In the genomic region with DNA sequence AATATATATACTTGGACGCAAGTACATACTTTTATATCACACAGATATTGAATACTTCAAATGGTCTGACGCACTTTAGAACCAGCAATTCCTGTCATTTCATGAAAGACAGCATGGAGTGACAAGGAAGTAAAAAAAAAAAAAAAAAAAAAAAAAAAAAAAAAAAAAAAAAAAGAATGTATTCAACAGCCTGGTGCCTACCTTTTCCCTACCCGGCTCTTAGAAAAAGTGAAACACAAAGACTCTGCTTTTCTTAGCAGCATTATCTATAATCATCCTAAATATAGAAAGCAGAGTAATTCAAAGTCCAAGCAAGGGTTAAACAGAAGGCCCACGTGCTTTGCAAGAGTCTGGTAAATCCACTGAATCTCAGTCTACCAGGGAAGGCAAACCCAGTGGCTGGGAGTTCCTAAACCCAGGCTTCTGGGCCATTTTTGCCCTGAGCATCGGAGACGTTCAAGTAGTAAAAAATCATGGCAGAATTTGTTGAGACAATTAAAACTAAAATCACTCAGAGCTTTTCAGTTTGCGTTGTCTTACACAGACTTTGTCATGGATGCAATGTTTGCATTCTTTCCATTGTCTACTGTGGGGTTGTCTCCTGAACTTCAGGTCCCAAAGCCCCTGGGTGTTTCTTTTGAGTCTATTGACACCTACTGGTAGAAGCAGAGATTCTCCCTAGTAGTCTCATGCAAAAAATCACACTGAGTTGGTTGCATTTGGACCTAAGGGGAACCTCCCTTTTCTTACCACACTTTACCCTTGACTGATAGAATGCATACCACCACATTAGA, we compare ENCODE assay signal across 9 mouse cellular contexts.
DNase-seq lines count a peak whose midpoint lies in the region; ATAC-seq lines count a peak whose summit lies in the region.
"Had no signal": no experiment of that assay in that cellular context is flagged by ENCODE, and none has a peak within 500 bp of the region (broad histone marks: within the 10 kb centered on the region; RNA-seq: fewer than 3 reads in every experiment).

No protein-coding gene starts in this region.

- H3K9me3 ChIP-seq in hindbrain, embryonic 16.5 days (ENCODE audit: control insufficient read depth, low read length): no peaks in the 10 kb centered on the region
- H3K9me3 ChIP-seq in kidney, embryonic 15.5 days (replicated peaks): no peaks in the 10 kb centered on the region

- WGBS in hindbrain, embryonic 16.5 days: 48% methylated on average over 7 of the region's 7 CpGs
- whole genome bisulfite sequencing in kidney, embryonic 15.5 days: 65% methylated on average over 7 of the region's 7 CpGs

- no peaks in the 10 kb centered on the region for H3K36me3 ChIP-seq in hindbrain, embryonic 16.5 days (ENCODE audit: control insufficient read depth, insufficient read depth, low read length)
- no peaks in the 10 kb centered on the region for H3K36me3 ChIP-seq in kidney, embryonic 15.5 days

- DNase-seq in left cerebral cortex, postnatal 25 days (ENCODE audit: low spot score in 2 of 2): peak; percentile 8 to 12
- no peak for DNase-seq in left cerebral cortex, postnatal 4 days
- peak; percentile 79 for DNase-seq in embryo, embryonic 11 days
- DNase-seq in retina, postnatal 7 days (ENCODE audit: low read depth, low spot score): peak; percentile 49
- no peak for DNase-seq in adrenal gland, adult 2 months
- DNase-seq in urinary bladder, postnatal 14 days (ENCODE audit: low spot score): no peak
- DNase-seq: kidney, postnatal 36 days had no signal

- H3K9ac ChIP-seq in hindbrain, embryonic 16.5 days (ENCODE audit: low read depth, low read length): no peak overlapping the region
- no peak overlapping the region for H3K9ac ChIP-seq in kidney, embryonic 15.5 days

- H3K4me1 ChIP-seq in hindbrain, embryonic 16.5 days (ENCODE audit: control insufficient read depth, insufficient read depth, low read depth, low read length): no peaks in the 10 kb centered on the region
- H3K4me1 ChIP-seq in kidney, embryonic 15.5 days: no peaks in the 10 kb centered on the region

- intact Hi-C loops in left cerebral cortex, postnatal 25 days (cut with DNase I): no loop called here
- intact Hi-C loops in left cerebral cortex, postnatal 4 days (cut with DNase I): no loop called here

- H3K27me3 ChIP-seq in hindbrain, embryonic 16.5 days (replicated peaks; ENCODE audit: control insufficient read depth, insufficient read depth, low read length): no peaks in the 10 kb centered on the region
- no peaks in the 10 kb centered on the region for H3K27me3 ChIP-seq in kidney, embryonic 15.5 days

- H3K4me3 ChIP-seq in hindbrain, embryonic 16.5 days (ENCODE audit: low read length): no peak overlapping the region
- H3K4me3 ChIP-seq in kidney, embryonic 15.5 days (replicated peaks): no peak overlapping the region

- no peak overlapping the region for H3K4me2 ChIP-seq in hindbrain, embryonic 16.5 days (ENCODE audit: low read length)
- no peak overlapping the region for H3K4me2 ChIP-seq in kidney, embryonic 15.5 days

- ATAC-seq in hindbrain, embryonic 16.5 days: peak; percentile 84
- ATAC-seq in kidney, embryonic 15.5 days (replicated peaks; ENCODE audit: low FRiP score): no peak

- no peak overlapping the region for H3K27ac ChIP-seq in hindbrain, embryonic 16.5 days (ENCODE audit: low read depth, low read length)
- no peak overlapping the region for H3K27ac ChIP-seq in kidney, embryonic 15.5 days

Comparison
In these comparisons a context has a peak if more than half of its experiments do, and no peak if none do; other contexts are left out.
1. DNase-seq: peak in left cerebral cortex, postnatal 25 days (2 of 2), embryo, embryonic 11 days (single experiment) and retina, postnatal 7 days (single experiment); none in left cerebral cortex, postnatal 4 days (single experiment), adrenal gland, adult 2 months (single experiment) and urinary bladder, postnatal 14 days (single experiment).